Mouse (Mus musculus) adrenal gland, adult (tissue): ENCODE data around the gene Srp54c.
"Not testable (repeated sequence)": the region's sequence is repeated elsewhere in the genome, so short reads cannot be mapped to it uniquely, and the experiment has no call there.

Experiments used
- DNase-seq, 2 experiments: peaks; one replicate each; pipeline ENCODE4 v3.0.0; 2022 to 2023; ENCODE audit warnings: low spot score in 1 of 2; ENCODE audit not compliant: inconsistent age in 2 of 2

Gene Srp54c

DNA sequence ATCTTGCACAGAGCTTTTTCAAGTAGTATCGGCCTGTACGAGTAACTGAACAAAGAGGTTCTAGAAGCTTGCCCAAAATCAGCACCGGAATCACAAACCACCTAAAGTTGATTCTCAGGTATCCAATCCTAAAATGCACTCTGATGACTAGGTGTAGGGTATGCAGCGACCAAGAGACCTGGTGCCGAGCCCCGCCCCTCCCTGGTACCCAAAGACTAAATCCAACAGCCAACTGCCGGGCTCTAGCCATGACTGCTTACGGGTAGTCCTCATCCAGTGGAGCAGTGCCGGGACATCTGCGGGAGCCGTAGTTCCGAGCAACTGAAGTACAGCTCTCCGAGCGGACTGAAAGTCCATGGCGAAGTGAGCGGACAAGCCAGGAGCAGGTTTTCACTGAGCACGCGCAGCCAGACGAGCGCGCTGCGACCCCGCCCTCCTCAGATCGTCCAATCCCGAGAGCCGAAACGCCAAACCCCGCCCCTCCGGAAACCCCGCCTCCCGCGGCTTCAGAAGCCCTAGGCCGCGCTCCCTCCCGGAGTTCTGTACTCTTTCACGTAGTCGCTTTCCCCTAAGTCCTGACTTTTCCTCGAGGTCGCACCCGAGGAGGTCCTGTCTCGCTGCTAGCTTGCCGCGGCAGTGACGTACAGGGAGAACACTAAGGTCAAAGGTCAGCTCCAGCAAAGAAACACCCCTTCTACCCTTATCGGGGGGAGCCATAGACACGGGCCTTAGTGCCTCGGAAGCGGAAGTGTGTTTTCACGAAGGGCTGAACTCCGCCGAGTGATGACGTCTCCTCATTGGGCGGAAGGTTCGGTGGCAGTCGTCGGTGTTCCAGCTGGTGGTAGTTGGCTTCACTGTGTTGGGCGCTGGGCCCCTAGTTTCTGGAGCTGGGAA is at the start of gene Srp54c:
Gene Srp54c (plus strand): TSS at position 543 of the 894 bp plus-strand sequence.
- not testable (repeated sequence) for DNase-seq

GRCm38 (mm10) chr12:55187686-55188085 is 42.3 kb upstream of the Srp54c start:
- not testable (repeated sequence) for DNase-seq

DNA sequence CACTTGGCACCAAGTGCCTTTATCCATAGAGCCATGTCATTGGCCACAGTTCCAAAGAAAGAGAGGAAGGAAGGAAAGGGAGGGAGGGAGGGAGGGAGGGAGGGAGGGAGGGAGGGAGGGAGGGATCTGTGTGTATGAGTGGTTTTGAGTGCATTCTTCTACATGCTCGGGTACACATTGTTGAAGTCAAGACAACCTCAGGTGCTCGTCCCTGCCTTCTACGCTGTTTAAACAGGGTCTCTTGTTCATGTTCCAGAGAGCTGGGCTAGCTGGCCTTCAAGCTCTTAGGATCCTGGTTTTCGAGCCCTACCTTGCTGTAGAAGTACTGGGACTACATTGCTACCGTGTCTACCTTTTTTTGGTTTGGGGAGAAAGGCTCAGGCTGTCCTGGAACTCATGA is 40.8 kb upstream of the Srp54c start:
- DNase-seq, result not testable (repeated sequence)

GRCm38 (mm10) chr12:55199306-55199705 is 30.7 kb upstream of the Srp54c start, which contains the start of gene 1700047I17Rik2:
1700047I17Rik2 (plus strand) TSS chr12:55199592.
- not testable (repeated sequence) for DNase-seq

DNA sequence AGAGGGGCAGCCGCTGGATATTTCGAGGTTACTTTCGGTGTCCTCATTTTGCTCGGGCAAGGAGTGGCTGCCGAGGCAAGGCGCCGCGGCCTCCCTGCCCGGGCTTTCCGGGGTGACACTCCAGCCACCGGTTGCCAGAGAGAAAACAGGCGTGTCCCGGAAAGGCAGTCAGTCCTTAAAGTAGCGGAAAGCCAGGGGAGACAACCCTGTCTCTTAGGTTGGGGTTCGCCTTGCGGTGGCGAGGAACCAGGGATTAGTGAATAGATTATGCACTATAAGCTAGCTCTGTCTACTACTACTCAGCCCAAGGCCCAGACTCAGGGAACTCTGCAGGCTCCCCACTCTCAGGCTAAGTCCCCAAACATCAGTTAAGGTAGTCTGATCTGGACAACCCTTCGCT is 30.2 kb upstream of the Srp54c start:
- DNase-seq, result not testable (repeated sequence)

GRCm38 (mm10) chr12:55212944-55213343 is 17.0 kb upstream of the Srp54c start:
- not testable (repeated sequence) for DNase-seq

DNA sequence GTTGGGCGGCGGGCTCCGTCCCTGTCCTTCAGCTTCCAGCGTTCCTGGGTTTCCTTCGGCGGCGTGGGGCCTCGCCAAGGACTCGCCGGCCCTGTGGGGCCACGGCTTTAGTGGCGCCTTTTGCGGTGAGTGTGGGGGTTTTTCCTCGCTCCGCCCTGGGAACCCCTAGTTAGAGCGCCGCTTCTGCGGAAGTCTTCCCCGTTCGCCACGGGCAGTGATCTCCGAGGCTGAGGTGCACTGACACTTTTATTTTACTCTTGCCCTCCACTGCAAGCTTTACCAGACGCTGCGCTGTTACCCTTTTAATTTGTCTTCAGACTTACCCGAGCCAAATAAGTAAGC is 523 bp downstream of the Srp54c start:
- peak; percentile 9 to 47 for DNase-seq

- DNase-seq, result not testable (repeated sequence)
These were observed 12.3 kb downstream of the Srp54c start for GRCm38 (mm10) chr12:55242243-55242642.

DNA sequence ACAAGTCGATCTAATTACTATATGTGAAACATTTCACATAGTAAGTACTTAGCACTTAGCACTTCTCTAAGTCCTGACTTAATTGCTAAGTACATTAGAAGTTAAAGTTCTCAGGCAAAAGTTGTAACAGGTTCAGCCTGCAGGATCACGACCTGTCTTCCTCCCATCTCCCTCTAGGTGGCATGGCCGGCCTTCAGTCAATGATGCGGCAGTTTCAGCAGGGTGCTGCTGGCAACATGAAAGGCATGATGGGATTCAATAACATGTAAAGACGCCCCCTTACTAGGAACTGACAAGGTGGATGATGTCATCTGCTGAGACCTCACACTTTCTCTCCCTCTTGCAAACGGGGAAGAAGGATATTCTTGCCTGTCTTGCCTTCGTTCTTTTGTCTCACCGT is 32.0 kb downstream of the Srp54c start:
- not testable (repeated sequence) for DNase-seq

DNA sequence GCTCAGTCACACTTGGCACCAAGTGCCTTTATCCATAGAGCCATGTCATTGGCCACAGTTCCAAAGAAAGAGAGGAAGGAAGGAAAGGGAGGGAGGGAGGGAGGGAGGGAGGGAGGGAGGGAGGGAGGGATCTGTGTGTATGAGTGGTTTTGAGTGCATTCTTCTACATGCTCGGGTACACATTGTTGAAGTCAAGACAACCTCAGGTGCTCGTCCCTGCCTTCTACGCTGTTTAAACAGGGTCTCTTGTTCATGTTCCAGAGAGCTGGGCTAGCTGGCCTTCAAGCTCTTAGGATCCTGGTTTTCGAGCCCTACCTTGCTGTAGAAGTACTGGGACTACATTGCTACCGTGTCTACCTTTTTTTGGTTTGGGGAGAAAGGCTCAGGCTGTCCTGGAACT is 33.4 kb downstream of the Srp54c start:
- DNase-seq, result not testable (repeated sequence)

GRCm38 (mm10) chr12:55272243-55272642 is 42.3 kb downstream of the Srp54c start:
- DNase-seq, result no peak

GRCm38 (mm10) chr12:55277583-55277982 is 47.6 kb downstream of the Srp54c start:
- not testable (repeated sequence) for DNase-seq

- no peak for DNase-seq
These were observed 68.1 kb downstream of the Srp54c start for GRCm38 (mm10) chr12:55298112-55298511.

GRCm38 (mm10) chr12:55299336-55299735 is 69.4 kb downstream of the Srp54c start, which contains the start of gene 1110008L16Rik:
1110008L16Rik (plus strand) TSS chr12:55299577.
- no peak for DNase-seq

DNA sequence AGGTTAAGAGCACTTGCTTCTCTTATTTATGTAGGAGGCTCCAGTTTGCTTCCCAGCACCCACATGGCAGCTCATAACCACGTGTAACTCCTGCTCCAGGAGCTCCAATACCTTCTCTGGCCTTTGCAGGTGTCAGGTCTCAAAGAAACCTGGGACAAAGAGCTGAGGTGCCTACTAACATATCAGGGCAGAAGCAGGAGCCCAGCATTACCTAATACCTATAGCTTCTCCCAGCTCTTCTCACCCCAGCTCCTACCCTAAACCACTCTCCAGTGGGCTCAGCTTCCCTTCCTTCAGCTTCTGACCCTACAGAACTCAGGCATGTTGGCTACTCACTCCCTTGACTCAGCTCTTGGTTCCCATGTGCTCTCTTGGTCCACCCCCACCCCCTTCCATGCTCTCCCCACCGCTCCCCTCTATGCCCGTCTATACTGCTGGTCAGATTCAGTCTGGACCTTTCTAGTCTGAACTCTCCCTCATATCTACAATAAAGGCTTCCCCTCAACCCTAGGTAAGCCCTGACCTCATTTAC is 70.9 kb downstream of the Srp54c start:
- no peak for DNase-seq

- peak in 1 of 2 experiments; percentile 69 for DNase-seq
These were observed 71.7 kb downstream of the Srp54c start for GRCm38 (mm10) chr12:55301472-55302300.

- peak; percentile 93 to 98 for DNase-seq
These were observed 72.8 kb downstream of the Srp54c start, which contains the start of gene Ppp2r3c for GRCm38 (mm10) chr12:55302485-55303441. Ppp2r3c (minus strand) TSS chr12:55302998.

DNA sequence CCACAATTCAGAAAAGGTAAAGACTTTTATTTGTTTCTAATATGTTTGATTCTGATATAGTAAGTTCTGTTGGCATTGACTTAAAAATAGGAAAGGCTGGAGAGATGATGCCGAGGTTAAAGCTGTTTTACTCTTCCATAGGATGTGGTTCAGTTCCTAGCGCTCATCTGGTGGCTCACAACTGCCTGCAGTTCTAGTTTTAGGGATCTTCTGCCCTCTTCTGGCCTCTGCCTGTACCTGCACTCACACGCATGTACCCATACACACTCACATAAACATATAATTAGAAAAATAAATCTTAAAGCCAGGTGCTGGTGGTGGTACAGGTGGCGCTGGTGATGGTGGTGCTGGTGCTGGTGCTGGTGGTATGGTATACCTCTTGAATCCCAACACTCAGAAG is 76.4 kb downstream of the Srp54c start:
- DNase-seq, result no peak

- DNase-seq, result no peak
These were observed 77.6 kb downstream of the Srp54c start for GRCm38 (mm10) chr12:55307566-55307965.

DNA sequence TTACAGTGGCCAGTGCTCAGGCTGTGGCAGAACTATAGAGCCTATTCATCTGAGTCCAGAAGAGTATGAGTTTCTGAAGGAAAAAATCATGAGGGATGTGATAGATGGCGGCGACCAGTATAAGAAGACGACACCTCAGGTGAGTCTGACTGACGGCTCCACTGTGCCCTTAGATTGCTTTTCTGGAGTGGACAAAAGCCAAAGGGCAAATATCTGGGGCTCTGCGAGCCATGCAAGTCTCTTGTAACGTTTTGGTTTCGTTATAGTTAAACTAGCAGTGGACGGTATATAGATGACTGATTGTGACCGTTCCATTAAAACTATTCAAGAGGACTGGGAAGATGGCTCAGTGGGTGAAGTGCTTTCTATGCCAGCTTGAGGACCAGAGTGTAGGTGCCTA is 78.8 kb downstream of the Srp54c start:
- DNase-seq, result no peak
